In genomic region chr13:46548132-46548531, GRCm38 (mm10) we compare ENCODE assay signal across 18 mouse cellular contexts. TPM values are rescaled to one million over a fixed set of nuclear protein-coding genes. Genes with fewer than 3 reads are reported as not detected.
DNase-seq lines count a peak whose midpoint lies in the region; ATAC-seq and TF ChIP-seq lines count a peak whose summit lies in the region.
"Had no signal": no experiment of that assay in that cellular context is flagged by ENCODE, and none has a peak within 500 bp of the region (broad histone marks: within the 10 kb centered on the region; RNA-seq: fewer than 3 reads in every experiment).

No protein-coding gene starts in this region.

- DNase-seq in kidney, adult 2 months, result peak; percentile 5
- DNase-seq in kidney, adult 9 months, result no peak
- DNase-seq in neural tube, embryonic 10.5 days (ENCODE audit: extremely low spot score, low spot score), result no peak
- DNase-seq in kidney, postnatal 10 days, result peak; percentile 15
- DNase-seq in cerebellum, adult 11-12 months, result no peak
- no peak for DNase-seq in retina, postnatal 1 day
- DNase-seq: adrenal gland, postnatal 25 days; cerebellum, adult 9-10 months; heart, postnatal 4 days; layer of hippocampus, postnatal 36 days; liver; liver, postnatal 0 days; lung, postnatal 14 days had no signal

- TF ChIP-seq POLR2A in kidney, adult 2 months (IDR thresholded peaks at IDR 0.05; ENCODE audit: low read depth, low read length), result no peak

- H3K36me3 ChIP-seq in kidney, adult 2 months (ENCODE audit: control insufficient read depth, insufficient read depth, low read length), result no peaks in the 10 kb centered on the region
- H3K36me3 ChIP-seq in neural tube, embryonic 13.5 days, result no peaks in the 10 kb centered on the region
- H3K36me3 ChIP-seq: embryonic facial prominence, embryonic 12.5 days; stomach, embryonic 15.5 days had no signal

- no peak for ATAC-seq in neural tube, embryonic 13.5 days (ENCODE audit: low read depth)
- ATAC-seq: liver, postnatal 0 days had no signal

- H3K4me2 ChIP-seq in neural tube, embryonic 13.5 days, result no peak overlapping the region
- H3K4me2 ChIP-seq: embryonic facial prominence, embryonic 12.5 days; heart, embryonic 13.5 days; stomach, embryonic 15.5 days had no signal

- H3K27ac ChIP-seq in kidney, adult 2 months (ENCODE audit: insufficient read depth, low read depth, low read length), result no peak overlapping the region
- H3K27ac ChIP-seq in neural tube, embryonic 13.5 days (replicated peaks), result peak overlapping the region; percentile 39; the same call in 1 of the 2 replicates
- H3K27ac ChIP-seq: embryonic facial prominence, embryonic 12.5 days; heart, embryonic 13.5 days; stomach, embryonic 15.5 days had no signal

- TF ChIP-seq CTCF in kidney, adult 2 months (conservative IDR thresholded peaks at IDR 0.05; ENCODE audit: insufficient read depth, insufficient read length, low read depth, low read length), result no peak

- H3K27me3 ChIP-seq in kidney, adult 2 months (replicated peaks; ENCODE audit: control insufficient read depth, insufficient read depth, low read length), result no peaks in the 10 kb centered on the region
- no peaks in the 10 kb centered on the region for H3K27me3 ChIP-seq in neural tube, embryonic 13.5 days
- H3K27me3 ChIP-seq: embryonic facial prominence, embryonic 12.5 days; heart, embryonic 13.5 days; stomach, embryonic 15.5 days had no signal

- no peaks in the 10 kb centered on the region for H3K4me1 ChIP-seq in kidney, adult 2 months (ENCODE audit: control insufficient read depth, insufficient read depth, low read length)
- peaks cover 43% of the 10 kb centered on the region for H3K4me1 ChIP-seq in neural tube, embryonic 13.5 days (replicated peaks)
- H3K4me1 ChIP-seq: embryonic facial prominence, embryonic 12.5 days; stomach, embryonic 15.5 days had no signal

- H3K9ac ChIP-seq in neural tube, embryonic 13.5 days, result no peak overlapping the region
- H3K9ac ChIP-seq: embryonic facial prominence, embryonic 12.5 days; heart, embryonic 13.5 days; liver, postnatal 0 days; stomach, embryonic 15.5 days had no signal

- no peak overlapping the region for H3K4me3 ChIP-seq in kidney, adult 2 months (ENCODE audit: insufficient read depth, low read depth, low read length)
- no peak overlapping the region for H3K4me3 ChIP-seq in neural tube, embryonic 13.5 days
- H3K4me3 ChIP-seq: embryonic facial prominence, embryonic 12.5 days; heart, embryonic 13.5 days; megakaryocyte, embryonic 14.5 days; stomach, embryonic 15.5 days had no signal

- WGBS in kidney, adult 2 months, result 37% methylated on average over 8 of the region's 8 CpGs
- WGBS in neural tube, embryonic 13.5 days, result 58% methylated on average over 8 of the region's 8 CpGs

- no peaks in the 10 kb centered on the region for H3K9me3 ChIP-seq in neural tube, embryonic 13.5 days
- H3K9me3 ChIP-seq: embryonic facial prominence, embryonic 12.5 days; heart, embryonic 13.5 days; megakaryocyte, embryonic 14.5 days; stomach, embryonic 15.5 days had no signal

RNA-seq across cellular contexts. Expression of gene Cap2, which starts 46.5 kb away (rescaled TPM):
- polyA plus RNA-seq in kidney, adult 2 months (2012; rRNA removed), result 1.7 and 3.2 TPM in 2 replicates
- 4.3 and 8.7 TPM in 2 replicates for polyA plus RNA-seq in neural tube, embryonic 13.5 days (2015; fragmentation: Nextera tagmentation; extraction: Ambion mirVana)

Comparison
In these comparisons a context has a peak if more than half of its experiments do, and no peak if none do; other contexts are left out.
1. DNase-seq: peak in kidney, adult 2 months (single experiment) and kidney, postnatal 10 days (single experiment); none in kidney, adult 9 months (single experiment), neural tube, embryonic 10.5 days (single experiment), cerebellum, adult 11-12 months (single experiment) and retina, postnatal 1 day (single experiment).